Mouse (Mus musculus): ENCODE measurements around the gene Satb1. TPM values are rescaled to one million over a fixed set of nuclear protein-coding genes. Genes with fewer than 3 reads are reported as not detected.

Gene Satb1
- polyA plus RNA-seq (2015; fragmentation: Nextera tagmentation; extraction: Ambion mirVana), result 6.0 and 6.5 TPM in 2 replicates

- under 1% methylated on average over 33 of the region's 52 CpGs for WGBS
- peak within 1 kb of the TSS; percentile 23 for H3K9ac ChIP-seq
- H3K9me3 ChIP-seq, result no peaks in the 10 kb centered on the region
- H3K36me3 ChIP-seq, result no peaks in the 10 kb centered on the region
- peak within 1 kb of the TSS; percentile 54 for H3K4me3 ChIP-seq (replicated peaks)
- peak within 1 kb of the TSS; percentile 99 for H3K4me2 ChIP-seq
- H3K4me1 ChIP-seq, result peaks cover 15% of the 10 kb centered on the region
- H3K27ac ChIP-seq, result no peak within 1 kb of the TSS
- H3K27me3 ChIP-seq (replicated peaks), result peaks cover 47% of the 10 kb centered on the region
- ATAC-seq (ENCODE audit: insufficient read depth, low FRiP score, low read depth), result peak; percentile 85
These were observed at the start of gene Satb1 for GRCm38 (mm10) chr17:51832900-51833577. Satb1 (minus strand) TSS chr17:51833290.

GRCm38 (mm10) chr17:51882566-51882965 lies 49.5 kb upstream of the Satb1 start:
- ATAC-seq (ENCODE audit: insufficient read depth, low FRiP score, low read depth), result no peak

GRCm38 (mm10) chr17:51880895-51881622 lies 48.0 kb upstream of the Satb1 start:
- no peak overlapping the region for H3K9ac ChIP-seq
- H3K9me3 ChIP-seq, result no peaks in the 10 kb centered on the region
- no peak overlapping the region for H3K4me3 ChIP-seq (replicated peaks)
- H3K4me1 ChIP-seq, result no peaks in the 10 kb centered on the region
- H3K36me3 ChIP-seq, result no peaks in the 10 kb centered on the region
- H3K27ac ChIP-seq, result no peak overlapping the region
- H3K27me3 ChIP-seq (replicated peaks), result no peaks in the 10 kb centered on the region
- ATAC-seq (ENCODE audit: insufficient read depth, low FRiP score, low read depth), result no peak
- 80% methylated on average over 8 of the region's 8 CpGs for WGBS
- no peak overlapping the region for H3K4me2 ChIP-seq

More at GRCm38 (mm10) chr17:51882566-51882965, 49.5 kb upstream of the Satb1 start:
- no peaks in the 10 kb centered on the region for H3K9me3 ChIP-seq
- H3K27me3 ChIP-seq (replicated peaks), result no peaks in the 10 kb centered on the region
- no peak overlapping the region for H3K27ac ChIP-seq
- H3K9ac ChIP-seq, result no peak overlapping the region
- H3K4me3 ChIP-seq (replicated peaks), result no peak overlapping the region
- H3K4me2 ChIP-seq, result no peak overlapping the region
- H3K36me3 ChIP-seq, result no peaks in the 10 kb centered on the region
- no peaks in the 10 kb centered on the region for H3K4me1 ChIP-seq
- 93% methylated on average over 12 of the region's 12 CpGs for WGBS

GRCm38 (mm10) chr17:51880221-51880620 lies 47.1 kb upstream of the Satb1 start:
- Histone ChIP-seq H3K27ac (no peak overlapping the region), H3K9ac (no peak overlapping the region), H3K27me3 (replicated peaks) (no peaks in the 10 kb centered on the region), H3K4me2 (no peak overlapping the region), H3K4me1 (no peaks in the 10 kb centered on the region), H3K9me3 (no peaks in the 10 kb centered on the region), H3K4me3 (replicated peaks) (no peak overlapping the region), H3K36me3 (no peaks in the 10 kb centered on the region)
- no peak for ATAC-seq (ENCODE audit: insufficient read depth, low FRiP score, low read depth)
- WGBS, result 23% methylated on average over 9 of the region's 9 CpGs

GRCm38 (mm10) chr17:51879736-51880135 lies 46.6 kb upstream of the Satb1 start:
- no peak overlapping the region for H3K27ac ChIP-seq
- ATAC-seq (ENCODE audit: insufficient read depth, low FRiP score, low read depth), result no peak
- H3K9me3 ChIP-seq, result no peaks in the 10 kb centered on the region
- 73% methylated on average over 5 of the region's 5 CpGs for WGBS
- H3K36me3 ChIP-seq, result no peaks in the 10 kb centered on the region
- H3K4me1 ChIP-seq, result no peaks in the 10 kb centered on the region
- H3K27me3 ChIP-seq (replicated peaks), result no peaks in the 10 kb centered on the region
- H3K4me3 ChIP-seq (replicated peaks), result no peak overlapping the region
- no peak overlapping the region for H3K9ac ChIP-seq
- H3K4me2 ChIP-seq, result no peak overlapping the region

- Histone ChIP-seq H3K4me2 (no peak overlapping the region), H3K4me1 (no peaks in the 10 kb centered on the region), H3K27me3 (replicated peaks) (no peaks in the 10 kb centered on the region), H3K9ac (no peak overlapping the region), H3K9me3 (no peaks in the 10 kb centered on the region), H3K36me3 (no peaks in the 10 kb centered on the region), H3K27ac (no peak overlapping the region), H3K4me3 (replicated peaks) (no peak overlapping the region)
- no peak for ATAC-seq (ENCODE audit: insufficient read depth, low FRiP score, low read depth)
- 87% methylated on average over 2 of the region's 2 CpGs for WGBS
These were observed 46.1 kb upstream of the Satb1 start for GRCm38 (mm10) chr17:51879171-51879570.

- no peak overlapping the region for H3K27ac ChIP-seq
- H3K27me3 ChIP-seq (replicated peaks), result no peaks in the 10 kb centered on the region
- no peaks in the 10 kb centered on the region for H3K9me3 ChIP-seq
- no peak for ATAC-seq (ENCODE audit: insufficient read depth, low FRiP score, low read depth)
- no peaks in the 10 kb centered on the region for H3K36me3 ChIP-seq
- WGBS, result 81% methylated on average over 5 of the region's 5 CpGs
- no peak overlapping the region for H3K9ac ChIP-seq
- no peak overlapping the region for H3K4me3 ChIP-seq (replicated peaks)
- H3K4me1 ChIP-seq, result no peaks in the 10 kb centered on the region
- H3K4me2 ChIP-seq, result no peak overlapping the region
These were observed 43.4 kb upstream of the Satb1 start for GRCm38 (mm10) chr17:51876471-51876870.

- Histone ChIP-seq H3K27me3 (replicated peaks) (no peaks in the 10 kb centered on the region), H3K27ac (no peak overlapping the region), H3K4me1 (no peaks in the 10 kb centered on the region), H3K36me3 (no peaks in the 10 kb centered on the region), H3K9ac (no peak overlapping the region), H3K9me3 (no peaks in the 10 kb centered on the region), H3K4me2 (no peak overlapping the region), H3K4me3 (replicated peaks) (no peak overlapping the region)
- no peak for ATAC-seq (ENCODE audit: insufficient read depth, low FRiP score, low read depth)
- WGBS, result 93% methylated on average over 4 of the region's 4 CpGs
These were observed 24.5 kb upstream of the Satb1 start for GRCm38 (mm10) chr17:51857616-51858015.

GRCm38 (mm10) chr17:51856332-51856731 lies 23.2 kb upstream of the Satb1 start:
- Histone ChIP-seq H3K9ac (no peak overlapping the region), H3K9me3 (no peaks in the 10 kb centered on the region), H3K4me3 (replicated peaks) (no peak overlapping the region), H3K36me3 (no peaks in the 10 kb centered on the region), H3K4me1 (no peaks in the 10 kb centered on the region), H3K27ac (no peak overlapping the region), H3K4me2 (no peak overlapping the region), H3K27me3 (replicated peaks) (no peaks in the 10 kb centered on the region)
- WGBS, result 85% methylated on average over 3 of the region's 3 CpGs
- no peak for ATAC-seq (ENCODE audit: insufficient read depth, low FRiP score, low read depth)

- Histone ChIP-seq H3K4me3 (replicated peaks) (no peak overlapping the region), H3K4me1 (no peaks in the 10 kb centered on the region), H3K4me2 (no peak overlapping the region), H3K9me3 (no peaks in the 10 kb centered on the region), H3K9ac (no peak overlapping the region), H3K27me3 (replicated peaks) (no peaks in the 10 kb centered on the region), H3K36me3 (no peaks in the 10 kb centered on the region), H3K27ac (no peak overlapping the region)
- 79% methylated on average over 3 of the region's 3 CpGs for WGBS
- ATAC-seq (ENCODE audit: insufficient read depth, low FRiP score, low read depth), result no peak
These were observed 22.2 kb upstream of the Satb1 start for GRCm38 (mm10) chr17:51855261-51855660.

GRCm38 (mm10) chr17:51853952-51854351 lies 20.9 kb upstream of the Satb1 start:
- H3K4me3 ChIP-seq (replicated peaks), result no peak overlapping the region
- H3K27me3 ChIP-seq (replicated peaks), result no peaks in the 10 kb centered on the region
- no peak overlapping the region for H3K27ac ChIP-seq
- no peak overlapping the region for H3K4me2 ChIP-seq
- H3K36me3 ChIP-seq, result no peaks in the 10 kb centered on the region
- H3K4me1 ChIP-seq, result no peaks in the 10 kb centered on the region
- no peaks in the 10 kb centered on the region for H3K9me3 ChIP-seq
- no peak overlapping the region for H3K9ac ChIP-seq
- 65% methylated on average over 5 of the region's 5 CpGs for WGBS
- ATAC-seq (ENCODE audit: insufficient read depth, low FRiP score, low read depth), result no peak

- no peak overlapping the region for H3K27ac ChIP-seq
- H3K4me1 ChIP-seq, result no peaks in the 10 kb centered on the region
- 75% methylated on average over 6 of the region's 6 CpGs for WGBS
- no peak overlapping the region for H3K9ac ChIP-seq
- H3K27me3 ChIP-seq (replicated peaks), result no peaks in the 10 kb centered on the region; the same call in 1 of the 2 replicates
- no peaks in the 10 kb centered on the region for H3K9me3 ChIP-seq
- H3K36me3 ChIP-seq, result no peaks in the 10 kb centered on the region
- ATAC-seq (ENCODE audit: insufficient read depth, low FRiP score, low read depth), result no peak
- no peak overlapping the region for H3K4me3 ChIP-seq (replicated peaks)
- H3K4me2 ChIP-seq, result no peak overlapping the region
These were observed 7.5 kb upstream of the Satb1 start for GRCm38 (mm10) chr17:51840596-51840995.

All from stomach, embryonic 15.5 days (tissue).